Mouse (Mus musculus) heart, embryonic 12.5 days (tissue): ENCODE results near the gene Mau2. TPM values are rescaled to one million over a fixed set of nuclear protein-coding genes. Genes with fewer than 3 reads are reported as not detected.
"Not testable (repeated sequence)": the region's sequence is repeated elsewhere in the genome, so short reads cannot be mapped to it uniquely, and the experiment has no call there.

Source experiments
- ATAC-seq: fragments of 200-750 bp; cut with Nextera tagmentation; 2 replicates; pipeline ENCODE4 v1.8.0; 2017; ENCODE audit warnings: moderate TSS enrichment, moderate library complexity; ENCODE audit not compliant: insufficient number of reproducible peaks, low FRiP score
- H3K27ac ChIP-seq: fragments of 300-500 bp; sonication (generic); 2 replicates; pipeline ENCODE4 v1.5.1; 2016; ENCODE audit warnings: mild to moderate bottlenecking, moderate library complexity; ENCODE audit not compliant: poor library complexity, severe bottlenecking
- H3K27me3 ChIP-seq: fragments of 300-500 bp; sonication (generic); replicated peaks from 2 replicates; pipeline ENCODE4 v1.6.1; 2016; ENCODE audit warnings: mild to moderate bottlenecking, moderate library complexity
- H3K36me3 ChIP-seq: fragments of 300-500 bp; sonication (generic); 2 replicates; pipeline ENCODE4 v1.6.1; 2016; ENCODE audit warnings: mild to moderate bottlenecking, moderate library complexity
- H3K4me1 ChIP-seq: fragments of 300-500 bp; sonication (generic); replicated peaks from 2 replicates; pipeline ENCODE4 v1.6.1; 2016; ENCODE audit warnings: mild to moderate bottlenecking
- H3K4me2 ChIP-seq: fragments of 300-500 bp; sonication (generic); 2 replicates; pipeline ENCODE4 v1.6.1; 2016; ENCODE audit warnings: mild to moderate bottlenecking, moderate library complexity
- H3K4me3 ChIP-seq: fragments of 300-500 bp; sonication (generic); 2 replicates; pipeline ENCODE4 v1.5.1; 2016; ENCODE audit warnings: mild to moderate bottlenecking
- H3K9ac ChIP-seq: fragments of 300-500 bp; sonication (generic); 2 replicates; pipeline ENCODE4 v1.6.1; 2016; ENCODE audit warnings: mild to moderate bottlenecking, moderate library complexity
- H3K9me3 ChIP-seq: fragments of 300-500 bp; sonication (generic); replicated peaks from 2 replicates; pipeline ENCODE4 v1.6.1; 2016; ENCODE audit warnings: mild to moderate bottlenecking, moderate library complexity
- WGBS: fragments of 180-500 bp; shearing (Covaris S2); methylation state at CpG from one replicate; pipeline ENCODE4 v1.1.7; 2016; 5-methylcytosine and 5-hydroxymethylcytosine counted together
- polyA plus RNA-seq: library from polyadenylated mRNA; unstranded; fragments of >200 nt; fragmentation: Nextera tagmentation; extraction: Ambion mirVana; gene quantifications from 2 replicates; pipeline ENCODE4 v1.2.1, GENCODE M21; 2016

Mau2 gene
- polyA plus RNA-seq, 1 experiment from 2014 or later: 39.9 TPM

- H3K4me1 ChIP-seq: no peaks in the 10 kb centered on the region
- H3K9ac ChIP-seq: no peak overlapping the region
- H3K27ac ChIP-seq: no peak overlapping the region
- H3K4me2 ChIP-seq: no peak overlapping the region
- ATAC-seq: no peak
- H3K36me3 ChIP-seq: peaks cover 38% of the 10 kb centered on the region
- 60% methylated on average over 1 of the region's 1 CpGs for WGBS
- no peaks in the 10 kb centered on the region for H3K9me3 ChIP-seq
- no peaks in the 10 kb centered on the region for H3K27me3 ChIP-seq
- H3K4me3 ChIP-seq: no peak overlapping the region
Observed at GRCm38 (mm10) chr8:70015017-70015416, 27.5 kb downstream of the Mau2 start.

GRCm38 (mm10) chr8:70012763-70013162 is 29.8 kb downstream of the Mau2 start:
- H3K27ac ChIP-seq: no peak overlapping the region
- no peaks in the 10 kb centered on the region for H3K27me3 ChIP-seq
- no peaks in the 10 kb centered on the region for H3K4me1 ChIP-seq
- peaks cover 16% of the 10 kb centered on the region for H3K36me3 ChIP-seq
- no peak overlapping the region for H3K4me2 ChIP-seq
- no peak overlapping the region for H3K4me3 ChIP-seq
- no peaks in the 10 kb centered on the region for H3K9me3 ChIP-seq
- no peak overlapping the region for H3K9ac ChIP-seq
- 83% methylated on average over 1 of the region's 1 CpGs for WGBS
- ATAC-seq: no peak

- Histone ChIP-seq H3K27me3 (no peaks in the 10 kb centered on the region), H3K4me3 (no peak overlapping the region), H3K36me3 (peaks cover 12% of the 10 kb centered on the region), H3K4me1 (no peaks in the 10 kb centered on the region), H3K9me3 (no peaks in the 10 kb centered on the region), H3K4me2 (no peak overlapping the region), H3K9ac (no peak overlapping the region), H3K27ac (no peak overlapping the region)
- 76% methylated on average over 3 of the region's 3 CpGs for WGBS
- no peak for ATAC-seq
Observed at GRCm38 (mm10) chr8:70012350-70012749, 30.2 kb downstream of the Mau2 start.

GRCm38 (mm10) chr8:70010796-70011195 is 31.7 kb downstream of the Mau2 start:
- not testable (repeated sequence) for H3K9me3 ChIP-seq, H3K9ac ChIP-seq, H3K27me3 ChIP-seq, H3K4me3 ChIP-seq, H3K36me3 ChIP-seq, H3K4me2 ChIP-seq, H3K4me1 ChIP-seq, ATAC-seq, H3K27ac ChIP-seq
- 89% methylated on average over 14 of the region's 14 CpGs for WGBS

GRCm38 (mm10) chr8:70005178-70005577 is 37.4 kb downstream of the Mau2 start:
- H3K36me3 ChIP-seq: no peaks in the 10 kb centered on the region
- no peaks in the 10 kb centered on the region for H3K27me3 ChIP-seq
- peaks cover 12% of the 10 kb centered on the region for H3K4me1 ChIP-seq
- 40% methylated on average over 2 of the region's 2 CpGs for WGBS
- no peaks in the 10 kb centered on the region for H3K9me3 ChIP-seq
- no peak overlapping the region for H3K4me2 ChIP-seq
- no peak overlapping the region for H3K4me3 ChIP-seq
- no peak overlapping the region for H3K9ac ChIP-seq
- no peak overlapping the region for H3K27ac ChIP-seq
- peak; percentile 36; the same call in 1 of the 2 replicates for ATAC-seq

- H3K9me3 ChIP-seq: no peaks in the 10 kb centered on the region
- H3K4me2 ChIP-seq: no peak overlapping the region
- no peak overlapping the region for H3K4me3 ChIP-seq
- H3K27me3 ChIP-seq: no peaks in the 10 kb centered on the region
- no peak overlapping the region for H3K27ac ChIP-seq
- peaks cover 12% of the 10 kb centered on the region for H3K4me1 ChIP-seq
- H3K9ac ChIP-seq: no peak overlapping the region
- no peak for ATAC-seq
- H3K36me3 ChIP-seq: no peaks in the 10 kb centered on the region
Observed at GRCm38 (mm10) chr8:70004345-70004744, 38.2 kb downstream of the Mau2 start.

- H3K4me2 ChIP-seq: no peak overlapping the region
- no peak for ATAC-seq
- H3K9me3 ChIP-seq: no peaks in the 10 kb centered on the region
- no peaks in the 10 kb centered on the region for H3K27me3 ChIP-seq
- H3K9ac ChIP-seq: no peak overlapping the region
- WGBS: 53% methylated on average over 4 of the region's 4 CpGs
- H3K4me1 ChIP-seq: peaks cover 16% of the 10 kb centered on the region
- H3K27ac ChIP-seq: no peak overlapping the region
- no peaks in the 10 kb centered on the region for H3K36me3 ChIP-seq
- no peak overlapping the region for H3K4me3 ChIP-seq
Observed at GRCm38 (mm10) chr8:70003204-70003657, 39.3 kb downstream of the Mau2 start.

GRCm38 (mm10) chr8:70001892-70002191 is 40.7 kb downstream of the Mau2 start:
- Histone ChIP-seq H3K27ac (peak overlapping the region; percentile 89; the same call in 1 of the 2 replicates), H3K4me3 (peak overlapping the region; percentile 33; the same call in 1 of the 2 replicates), H3K4me2 (peak overlapping the region; percentile 66), H3K9ac (peak overlapping the region; percentile 66; the same call in 1 of the 2 replicates), H3K4me1 (peaks cover 16% of the 10 kb centered on the region)
- not testable (repeated sequence) for H3K36me3 ChIP-seq, H3K27me3 ChIP-seq, H3K9me3 ChIP-seq, ATAC-seq
- WGBS: 34% methylated on average over 7 of the region's 7 CpGs

- peaks cover 16% of the 10 kb centered on the region for H3K4me1 ChIP-seq
- peak; percentile 60 for ATAC-seq
- 1% methylated on average over 16 of the region's 16 CpGs for WGBS
- peak overlapping the region; percentile 89 for H3K27ac ChIP-seq
- peak overlapping the region; percentile 66 for H3K9ac ChIP-seq
- peak overlapping the region; percentile 33 for H3K4me3 ChIP-seq
- no peaks in the 10 kb centered on the region for H3K27me3 ChIP-seq
- H3K36me3 ChIP-seq: no peaks in the 10 kb centered on the region
- H3K9me3 ChIP-seq: no peaks in the 10 kb centered on the region
- H3K4me2 ChIP-seq: peak overlapping the region; percentile 66
Observed at GRCm38 (mm10) chr8:70001176-70001891, 41.2 kb downstream of the Mau2 start.

- Histone ChIP-seq H3K4me2 (no peak overlapping the region), H3K4me3 (no peak overlapping the region), H3K9ac (no peak overlapping the region), H3K27me3 (no peaks in the 10 kb centered on the region), H3K27ac (no peak overlapping the region), H3K4me1 (peaks cover 18% of the 10 kb centered on the region), H3K9me3 (no peaks in the 10 kb centered on the region), H3K36me3 (no peaks in the 10 kb centered on the region)
- 82% methylated on average over 2 of the region's 2 CpGs for WGBS
- no peak for ATAC-seq
Observed at GRCm38 (mm10) chr8:70000226-70000625, 42.3 kb downstream of the Mau2 start.

- Histone ChIP-seq H3K4me3 (no peak overlapping the region), H3K9ac (no peak overlapping the region), H3K27ac (no peak overlapping the region), H3K9me3 (no peaks in the 10 kb centered on the region), H3K4me1 (peaks cover 26% of the 10 kb centered on the region), H3K4me2 (no peak overlapping the region), H3K36me3 (no peaks in the 10 kb centered on the region), H3K27me3 (no peaks in the 10 kb centered on the region)
- no peak for ATAC-seq
- WGBS: 82% methylated on average over 4 of the region's 4 CpGs
Observed at GRCm38 (mm10) chr8:69999236-69999635, 43.3 kb downstream of the Mau2 start.

GRCm38 (mm10) chr8:69998706-69999105 is 43.8 kb downstream of the Mau2 start:
- H3K27ac ChIP-seq: no peak overlapping the region
- H3K36me3 ChIP-seq: no peaks in the 10 kb centered on the region
- no peak overlapping the region for H3K4me2 ChIP-seq
- no peaks in the 10 kb centered on the region for H3K9me3 ChIP-seq
- peaks cover 29% of the 10 kb centered on the region for H3K4me1 ChIP-seq
- ATAC-seq: no peak
- H3K9ac ChIP-seq: no peak overlapping the region
- WGBS: 87% methylated on average over 3 of the region's 3 CpGs
- H3K4me3 ChIP-seq: no peak overlapping the region
- H3K27me3 ChIP-seq: no peaks in the 10 kb centered on the region
